Mouse (Mus musculus) layer of hippocampus, adult 18-20 months (tissue): ENCODE measurements around the gene Vmn1r45. TPM values are rescaled to one million over a fixed set of nuclear protein-coding genes. Genes with fewer than 3 reads are reported as not detected.
"Not testable (repeated sequence)": the region's sequence is repeated elsewhere in the genome, so short reads cannot be mapped to it uniquely, and the experiment has no call there.

Source experiments
- DNase-seq, 2 experiments: peaks; one replicate each; pipeline ENCODE4 v3.0.0; 2022; ENCODE audit warnings: low spot score in 2 of 2
- long read RNA-seq: library from polyadenylated mRNA; stranded (forward); transcript quantifications from one replicate; pipeline ENCODE4 v2.0.0, GENCODE M21; 2021
- total RNA-seq, 2 experiments: library from RNA; stranded (reverse); gene quantifications; 2 replicates each; pipeline ENCODE4 v1.2.3; 2021

Vmn1r45 gene
- not detected for total RNA-seq
- long read RNA-seq: 0 reads

DNA sequence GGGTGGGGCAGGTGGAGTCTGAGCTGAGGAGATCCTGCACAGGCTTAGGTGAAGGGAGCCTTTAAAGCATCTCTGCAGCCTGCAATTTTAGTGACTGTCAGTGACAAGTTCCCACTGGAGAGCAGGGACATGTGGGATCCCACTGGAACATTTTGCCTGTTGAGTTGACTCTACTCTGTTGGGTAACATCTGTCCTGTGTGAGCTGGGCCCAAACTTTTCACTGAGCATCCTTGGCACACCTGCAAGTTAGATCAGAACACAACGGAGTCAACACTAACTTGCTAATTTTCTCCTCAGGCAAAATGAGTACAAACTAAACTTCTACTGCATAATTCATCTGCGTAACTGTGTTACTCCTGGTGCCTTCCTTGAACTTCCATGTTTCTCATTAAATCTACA lies at the start of gene Vmn1r45:
Vmn1r45 (minus strand) TSS at position 101 of the 400 bp plus-strand sequence.
- not testable (repeated sequence) for DNase-seq

GRCm38 (mm10) chr6:89985989-89986388 lies 45.6 kb upstream of the Vmn1r45 start:
- DNase-seq: no peak

DNA sequence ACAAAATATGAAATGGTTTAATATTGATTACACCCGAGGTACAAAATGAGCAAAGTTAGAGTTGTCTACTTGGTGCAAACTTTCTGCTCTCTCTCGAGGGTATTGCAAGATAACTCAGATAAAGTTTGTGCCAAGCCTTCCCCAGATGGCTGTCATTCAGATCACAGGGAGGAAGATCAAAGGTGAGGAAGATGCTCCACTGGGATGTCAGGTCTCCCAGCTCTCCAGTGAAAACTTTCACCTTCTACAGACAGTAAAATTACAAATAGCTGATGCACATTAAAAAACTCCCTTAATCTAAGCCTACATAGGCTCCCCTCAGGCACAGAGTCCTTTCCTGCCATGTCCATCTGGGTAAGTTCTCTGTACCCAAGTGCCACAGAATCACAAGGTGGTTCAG lies 28.6 kb upstream of the Vmn1r45 start, which contains the start of gene Vmn1r46:
Vmn1r46 (plus strand) TSS at position 301 of the 400 bp plus-strand sequence.
- DNase-seq: no peak

- DNase-seq: no peak
Measured at GRCm38 (mm10) chr6:89966341-89966740, 25.9 kb upstream of the Vmn1r45 start.

GRCm38 (mm10) chr6:89953556-89953955 lies 13.2 kb upstream of the Vmn1r45 start:
- no peak for DNase-seq

DNA sequence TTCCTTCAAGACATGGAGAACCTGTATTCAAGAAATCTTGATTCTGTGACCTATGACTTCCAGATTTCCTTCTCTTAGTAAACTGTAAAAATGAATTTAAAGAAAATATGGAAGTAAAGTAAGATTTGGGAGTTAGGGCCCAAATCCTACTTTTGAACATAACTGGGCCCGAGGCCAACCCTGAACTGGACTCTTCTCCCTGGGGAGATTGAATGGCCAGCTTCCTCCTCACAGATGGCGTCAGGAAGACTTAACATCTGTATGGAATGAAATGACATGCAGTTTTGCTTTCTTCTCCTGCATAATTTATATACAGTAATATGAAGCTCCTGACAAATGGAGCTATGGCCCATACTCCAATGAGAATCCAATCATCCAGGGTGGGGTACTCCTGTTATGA lies 528 bp upstream of the Vmn1r45 start:
- DNase-seq: no peak

DNA sequence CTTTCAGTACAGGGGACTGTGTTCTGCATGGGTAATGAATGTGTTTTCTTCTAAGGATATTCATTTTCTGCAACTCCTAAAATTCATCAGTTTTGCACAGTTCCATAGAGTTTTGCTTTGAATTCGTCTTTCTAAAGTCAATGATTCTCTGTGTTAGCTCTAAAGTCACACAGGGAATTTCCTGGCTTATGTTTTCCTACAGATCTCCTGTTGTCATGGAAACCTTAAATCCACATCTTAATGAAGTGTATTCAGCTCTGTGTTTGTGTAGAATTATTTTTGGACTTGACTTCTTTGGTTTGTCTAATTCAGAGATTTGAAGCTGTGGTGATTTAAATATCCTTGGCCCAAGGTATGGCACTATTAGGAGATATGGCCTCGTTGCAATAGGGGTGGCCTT lies 56.6 kb downstream of the Vmn1r45 start:
- DNase-seq: no peak

DNA sequence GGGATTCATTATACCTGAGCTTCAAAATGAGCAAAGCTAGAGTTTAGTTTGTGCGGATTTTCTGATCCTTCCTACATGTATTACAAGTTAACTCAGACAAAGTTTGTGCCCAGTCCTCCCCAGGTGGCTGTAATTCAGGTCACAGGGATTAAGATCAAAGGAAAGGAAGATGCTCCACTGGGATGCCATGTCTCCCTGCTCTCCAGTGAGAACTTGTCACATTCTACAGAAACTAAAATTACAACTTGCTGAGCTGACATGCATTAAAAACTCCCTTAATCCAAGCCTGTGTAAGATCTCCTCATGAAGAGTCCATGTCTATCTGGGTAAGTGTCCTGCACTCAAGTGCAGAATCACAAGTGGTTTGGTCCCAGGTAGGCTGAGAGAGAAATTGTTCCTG lies 57.0 kb downstream of the Vmn1r45 start, which contains the start of gene Vmn1r44:
Vmn1r44 (plus strand) TSS at position 301 of the 400 bp plus-strand sequence.
- no peak for DNase-seq

Other genes starting within 250 kb of the Vmn1r45 start
- gene Vmn1r40, start 233.1 kb downstream of the Vmn1r45 start, total RNA-seq: not detected
- gene Vmn1r41, start 199.8 kb downstream of the Vmn1r45 start, total RNA-seq: not detected
- not detected for gene Vmn1r42, start 64.2 kb downstream of the Vmn1r45 start, total RNA-seq
- gene Vmn1r43, start 64.2 kb downstream of the Vmn1r45 start, total RNA-seq: not detected
- not detected for gene Vmn1r44, start 56.9 kb downstream of the Vmn1r45 start, total RNA-seq
- not detected for gene Vmn1r46, start 28.7 kb upstream of the Vmn1r45 start, total RNA-seq
- gene Vmn1r47, start 75.5 kb upstream of the Vmn1r45 start, total RNA-seq: not detected
- gene Vmn1r48, start 96.2 kb upstream of the Vmn1r45 start, total RNA-seq: not detected
- gene Vmn1r49, start 137.9 kb upstream of the Vmn1r45 start, total RNA-seq: not detected
- not detected for gene Vmn1r50, start 160.8 kb upstream of the Vmn1r45 start, total RNA-seq
- not detected for gene Vmn1r51, start 182.0 kb upstream of the Vmn1r45 start, total RNA-seq
- gene Vmn1r52, start 234.2 kb upstream of the Vmn1r45 start, total RNA-seq: not detected